Mouse (Mus musculus): ENCODE measurements around the gene Gucy2d.

Gene Gucy2d

GRCm38 (mm10) chr7:98489131-98489530 lies 48.9 kb downstream of the Gucy2d start, which contains the start of gene Lrrc32:
Lrrc32 (plus strand) TSS chr7:98489283.
- DNase-seq (ENCODE audit: extremely low spot score, low read depth, low spot score): no peak

- DNase-seq (ENCODE audit: extremely low spot score, low read depth, low spot score): no peak
Observed at GRCm38 (mm10) chr7:98489623-98490084, 49.4 kb downstream of the Gucy2d start.

- DNase-seq (ENCODE audit: extremely low spot score, low read depth, low spot score): no peak
Observed at GRCm38 (mm10) chr7:98490328-98490727, 50.1 kb downstream of the Gucy2d start.

DNA sequence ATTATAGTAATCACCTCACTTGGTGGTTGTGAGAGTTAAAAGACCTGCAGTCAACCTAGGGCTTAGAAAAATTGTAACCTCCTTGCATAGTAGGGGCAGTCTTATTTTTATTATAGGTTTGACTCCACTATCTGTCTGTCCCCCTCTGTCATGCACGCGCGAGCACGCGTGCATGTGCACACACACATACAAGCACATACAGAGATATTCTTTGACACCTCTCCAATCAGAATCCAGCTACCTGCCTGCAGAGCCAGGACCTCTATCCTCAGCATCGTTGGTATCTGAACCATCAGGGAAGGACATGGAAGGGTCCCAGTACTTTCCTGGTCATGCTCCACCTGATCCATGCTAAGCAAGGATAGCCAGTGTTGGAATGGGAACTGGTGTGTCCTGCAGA lies 50.7 kb downstream of the Gucy2d start:
- no peak for DNase-seq (ENCODE audit: extremely low spot score, low read depth, low spot score)

- DNase-seq (ENCODE audit: extremely low spot score, low read depth, low spot score): no peak
Observed at GRCm38 (mm10) chr7:98491451-98492200, 51.4 kb downstream of the Gucy2d start.

DNA sequence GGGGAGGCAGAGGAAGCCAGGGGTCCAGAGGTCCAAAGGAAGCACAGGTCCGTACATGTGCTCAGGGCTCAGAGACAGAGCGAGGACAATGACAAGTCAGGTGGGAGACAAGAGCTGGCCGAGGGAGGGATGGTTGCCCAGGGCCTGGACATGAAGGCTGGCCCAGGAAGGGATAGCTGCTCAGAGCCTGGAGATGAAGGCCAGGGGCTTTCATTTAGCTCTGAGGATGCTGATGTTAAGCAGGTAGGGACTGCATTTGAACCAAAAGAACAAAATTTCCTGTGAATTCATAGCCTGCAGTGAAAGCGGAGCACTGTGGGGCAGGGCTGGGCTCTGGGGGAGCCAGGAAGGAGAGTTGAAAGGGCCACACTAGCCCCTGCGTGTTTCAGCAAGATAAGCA lies 52.1 kb downstream of the Gucy2d start:
- no peak for DNase-seq (ENCODE audit: extremely low spot score, low read depth, low spot score)

DNA sequence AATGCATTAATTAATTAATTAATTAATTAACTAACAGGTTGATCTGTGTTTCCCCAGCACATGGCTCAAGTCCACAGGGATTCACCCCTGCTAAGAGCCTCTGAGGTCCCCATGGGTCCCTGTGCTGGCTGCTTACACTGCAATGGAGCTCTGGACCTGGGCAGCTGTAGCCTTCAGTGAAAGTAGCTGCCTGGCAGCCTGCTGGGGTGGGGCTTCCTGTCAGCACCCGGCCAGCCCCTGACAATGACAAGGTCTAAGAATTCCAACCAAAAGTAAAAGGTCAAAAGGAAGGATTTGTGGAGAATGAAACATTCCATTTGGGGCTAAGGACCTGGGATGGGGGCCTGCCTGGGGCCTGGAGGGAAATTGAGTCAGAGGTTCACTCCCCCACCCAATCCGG lies 53.1 kb downstream of the Gucy2d start:
- DNase-seq (ENCODE audit: extremely low spot score, low read depth, low spot score): no peak

GRCm38 (mm10) chr7:98493901-98494480 lies 53.8 kb downstream of the Gucy2d start:
- DNase-seq (ENCODE audit: extremely low spot score, low read depth, low spot score): no peak

GRCm38 (mm10) chr7:98495591-98495990 lies 55.4 kb downstream of the Gucy2d start:
- no peak for DNase-seq (ENCODE audit: extremely low spot score, low read depth, low spot score)

DNA sequence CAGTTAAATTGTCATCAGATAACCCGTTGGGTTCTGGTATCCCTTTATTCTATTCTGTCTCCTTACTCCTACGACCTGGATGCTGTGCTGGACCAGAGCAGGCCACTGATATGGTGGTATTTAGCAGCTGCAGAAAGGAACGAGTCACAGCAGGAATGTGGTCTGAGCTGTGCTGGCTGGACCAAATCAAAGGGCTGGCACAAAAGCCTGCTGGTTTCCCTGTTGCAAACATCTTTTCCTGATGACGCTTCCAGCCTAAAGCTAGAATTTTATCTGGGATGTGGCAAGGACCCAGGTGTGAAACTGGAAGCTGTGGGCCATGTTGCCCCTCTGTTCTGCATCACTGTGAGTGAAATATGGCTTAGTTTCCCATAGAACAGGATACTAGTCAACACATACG lies 57.2 kb downstream of the Gucy2d start:
- no peak for DNase-seq (ENCODE audit: extremely low spot score, low read depth, low spot score)

DNA sequence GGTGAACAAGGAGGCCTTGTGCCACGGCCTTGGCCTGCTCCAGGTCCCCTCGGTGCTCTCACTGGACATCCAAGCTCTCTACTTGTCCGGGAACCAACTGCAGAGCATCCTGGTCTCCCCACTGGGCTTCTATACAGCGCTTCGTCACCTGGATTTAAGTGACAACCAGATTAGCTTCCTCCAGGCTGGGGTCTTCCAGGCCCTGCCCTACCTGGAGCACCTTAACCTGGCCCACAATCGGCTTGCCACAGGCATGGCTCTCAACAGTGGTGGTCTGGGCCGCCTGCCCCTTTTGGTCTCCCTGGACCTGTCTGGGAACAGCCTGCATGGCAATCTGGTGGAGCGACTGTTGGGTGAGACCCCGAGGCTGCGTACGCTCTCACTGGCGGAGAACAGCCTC lies 57.9 kb downstream of the Gucy2d start:
- DNase-seq (ENCODE audit: extremely low spot score, low read depth, low spot score): no peak

DNA sequence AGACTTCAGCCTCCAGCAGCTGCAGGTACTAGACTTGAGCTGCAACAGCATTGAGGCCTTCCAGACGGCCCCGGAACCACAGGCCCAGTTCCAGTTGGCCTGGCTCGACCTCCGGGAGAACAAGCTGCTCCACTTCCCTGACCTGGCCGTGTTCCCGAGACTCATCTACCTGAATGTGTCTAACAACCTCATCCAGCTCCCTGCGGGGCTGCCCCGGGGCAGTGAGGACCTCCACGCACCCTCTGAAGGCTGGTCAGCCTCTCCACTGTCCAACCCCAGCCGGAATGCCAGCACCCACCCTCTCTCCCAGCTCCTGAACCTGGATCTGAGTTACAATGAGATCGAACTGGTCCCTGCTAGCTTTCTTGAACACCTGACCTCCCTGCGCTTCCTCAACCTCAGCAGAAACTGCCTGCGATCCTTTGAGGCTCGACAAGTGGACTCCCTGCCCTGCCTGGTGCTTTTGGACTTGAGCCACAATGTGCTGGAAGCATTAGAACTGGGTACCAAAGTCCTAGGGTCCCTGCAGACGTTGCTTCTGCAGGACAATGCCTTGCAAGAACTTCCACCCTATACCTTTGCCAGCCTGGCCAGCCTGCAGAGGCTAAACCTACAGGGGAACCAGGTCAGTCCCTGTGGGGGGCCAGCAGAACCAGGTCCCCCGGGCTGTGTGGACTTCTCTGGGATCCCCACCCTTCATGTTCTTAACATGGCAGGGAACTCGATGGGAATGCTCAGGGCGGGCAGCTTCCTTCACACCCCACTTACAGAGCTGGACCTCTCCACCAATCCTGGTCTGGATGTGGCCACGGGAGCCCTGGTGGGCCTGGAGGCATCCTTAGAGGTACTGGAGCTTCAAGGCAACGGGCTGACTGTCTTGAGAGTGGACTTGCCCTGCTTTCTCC lies 58.7 kb downstream of the Gucy2d start:
- no peak for DNase-seq (ENCODE audit: extremely low spot score, low read depth, low spot score)

DNA sequence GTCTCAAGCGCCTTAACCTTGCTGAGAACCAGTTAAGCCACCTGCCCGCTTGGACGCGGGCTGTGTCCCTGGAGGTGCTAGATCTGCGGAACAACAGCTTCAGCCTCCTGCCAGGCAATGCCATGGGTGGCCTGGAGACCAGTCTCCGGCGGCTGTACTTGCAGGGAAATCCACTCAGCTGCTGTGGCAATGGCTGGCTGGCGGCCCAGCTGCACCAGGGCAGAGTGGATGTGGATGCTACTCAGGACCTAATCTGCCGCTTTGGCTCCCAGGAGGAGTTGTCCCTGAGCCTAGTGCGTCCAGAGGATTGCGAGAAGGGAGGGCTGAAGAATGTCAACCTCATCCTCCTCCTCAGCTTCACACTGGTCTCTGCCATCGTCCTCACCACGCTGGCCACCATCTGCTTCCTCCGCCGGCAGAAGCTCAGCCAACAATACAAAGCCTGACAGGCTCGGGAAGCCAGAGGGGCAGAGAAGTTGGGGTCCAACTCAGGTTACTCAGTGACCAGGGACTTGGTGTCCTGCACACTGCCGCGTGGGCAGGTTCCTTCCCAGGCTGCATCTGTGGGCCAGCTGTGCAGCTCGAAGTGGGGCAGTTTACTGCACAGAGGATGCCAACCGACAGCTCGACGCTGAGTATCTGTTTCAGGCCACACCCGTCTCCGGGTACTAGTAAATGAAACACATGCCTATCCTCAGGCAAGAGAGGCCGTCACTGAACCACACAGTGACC lies 59.5 kb downstream of the Gucy2d start:
- DNase-seq (ENCODE audit: extremely low spot score, low read depth, low spot score): no peak

GRCm38 (mm10) chr7:98500470-98500869 lies 60.3 kb downstream of the Gucy2d start:
- no peak for DNase-seq (ENCODE audit: extremely low spot score, low read depth, low spot score)

DNA sequence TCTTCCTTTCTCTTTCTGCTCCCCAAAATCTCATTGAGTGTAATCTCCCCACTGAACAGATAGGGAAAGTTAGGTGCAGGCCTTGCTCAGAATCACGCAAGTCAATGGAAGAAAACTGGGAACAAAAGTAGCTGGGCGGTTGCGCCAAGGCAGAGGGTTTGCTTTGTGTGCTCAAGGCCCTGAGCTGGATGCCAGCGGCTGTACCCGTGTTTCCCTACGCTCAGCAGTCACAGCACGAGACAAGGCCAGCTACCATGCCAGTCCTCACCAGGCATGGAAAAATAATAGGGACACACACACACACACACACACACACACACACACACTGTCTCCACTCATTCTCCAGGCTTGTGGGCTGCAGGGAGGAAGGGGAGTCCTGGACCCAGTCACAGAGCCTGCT lies 60.9 kb downstream of the Gucy2d start:
- no peak for DNase-seq (ENCODE audit: extremely low spot score, low read depth, low spot score)

GRCm38 (mm10) chr7:98502921-98503320 lies 62.7 kb downstream of the Gucy2d start:
- DNase-seq (ENCODE audit: extremely low spot score, low read depth, low spot score): no peak

GRCm38 (mm10) chr7:98503951-98504647 lies 63.9 kb downstream of the Gucy2d start:
- no peak for DNase-seq (ENCODE audit: extremely low spot score, low read depth, low spot score)

DNA sequence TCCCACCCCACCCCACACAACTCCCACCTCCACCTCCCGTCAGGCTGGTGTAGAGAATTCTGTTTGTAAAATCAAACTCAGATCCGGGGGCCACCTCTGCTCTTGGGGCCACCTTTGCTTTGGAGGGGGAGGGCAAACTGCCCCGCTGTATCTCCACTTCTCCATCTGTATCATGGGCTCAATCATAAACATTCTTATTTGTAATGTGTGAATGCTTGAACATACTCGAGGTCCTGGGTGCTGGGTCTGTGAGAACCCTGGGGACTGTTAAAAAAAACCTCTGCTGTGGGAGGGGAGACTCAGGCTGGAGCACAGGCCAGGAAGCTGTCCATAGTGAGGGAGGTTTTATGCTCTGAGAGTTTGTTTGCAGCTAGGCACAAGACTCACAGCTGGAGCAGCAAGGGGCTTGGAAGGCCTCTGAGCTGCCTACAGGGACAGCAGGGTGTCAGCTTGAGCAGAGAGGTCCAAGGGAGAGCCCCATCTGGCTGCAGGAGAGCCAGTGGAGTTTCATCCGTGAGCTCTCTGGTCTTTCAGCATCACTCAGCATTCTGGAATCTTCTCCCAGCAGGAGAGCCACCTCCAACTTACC lies 64.6 kb downstream of the Gucy2d start:
- no peak for DNase-seq (ENCODE audit: extremely low spot score, low read depth, low spot score)

DNA sequence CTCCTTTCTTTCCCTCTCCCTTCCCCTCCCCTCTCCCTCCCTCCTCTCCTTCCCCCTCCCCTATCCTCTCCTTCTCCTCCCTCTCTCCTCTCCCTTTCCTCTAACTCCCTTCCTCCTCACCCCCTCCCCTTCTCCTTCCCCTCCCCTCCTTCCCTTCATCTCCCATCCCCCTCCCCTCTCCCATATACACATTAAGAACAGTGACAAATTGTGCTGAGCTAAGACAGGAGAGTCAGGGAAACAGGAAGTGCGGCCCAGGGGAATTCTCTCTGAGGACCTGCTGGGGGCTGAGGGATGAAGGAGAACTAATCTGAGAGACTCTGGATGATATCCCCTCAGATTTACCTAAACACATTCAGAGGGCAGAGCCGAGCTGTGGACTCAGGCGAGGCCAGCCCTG lies 65.4 kb downstream of the Gucy2d start:
- no peak for DNase-seq (ENCODE audit: extremely low spot score, low read depth, low spot score)

Measured in hindlimb bud, embryonic 11.5 days (tissue).